In genomic region chr15:83756742-83757141, GRCm38 (mm10) we compare ENCODE assay signal across 8 mouse cellular contexts. TPM values are rescaled to one million over a fixed set of nuclear protein-coding genes. Genes with fewer than 3 reads are reported as not detected.
DNase-seq lines count a peak whose midpoint lies in the region; ATAC-seq and TF ChIP-seq lines count a peak whose summit lies in the region.

No protein-coding gene starts in this region.

- H3K4me3 ChIP-seq in neural tube, embryonic 15.5 days (replicated peaks): no peak overlapping the region

- no peaks in the 10 kb centered on the region for H3K36me3 ChIP-seq in neural tube, embryonic 15.5 days

- no peak overlapping the region for H3K9ac ChIP-seq in neural tube, embryonic 15.5 days (replicated peaks)

- no peak overlapping the region for H3K27ac ChIP-seq in neural tube, embryonic 15.5 days (replicated peaks)

- peaks cover 3% of the 10 kb centered on the region for H3K4me1 ChIP-seq in neural tube, embryonic 15.5 days

- no peaks in the 10 kb centered on the region for H3K27me3 ChIP-seq in neural tube, embryonic 15.5 days (replicated peaks)

- DNase-seq in gastrocnemius, postnatal 10 days: peak; percentile 21
- no peak for DNase-seq in gastrocnemius, postnatal 4 days (ENCODE audit: low spot score in 2 of 2)
- DNase-seq in neural tube, embryonic 10.5 days (ENCODE audit: extremely low spot score, low spot score): peak; percentile 66
- peak; percentile 72 for DNase-seq in brain, embryonic 14.5 days (ENCODE audit: low read depth)
- no peak for DNase-seq in layer of hippocampus, adult 11-12 months (ENCODE audit: low spot score)
- DNase-seq in T-cell, adult 2 months (ENCODE audit: low spot score): no peak

- 34% methylated on average over 9 of the region's 9 CpGs for WGBS in neural tube, embryonic 15.5 days

- no peaks in the 10 kb centered on the region for H3K9me3 ChIP-seq in neural tube, embryonic 15.5 days (replicated peaks)

- peak; percentile 83 for TF ChIP-seq CTCF in brain, embryonic 14.5 days (IDR thresholded peaks at IDR 0.05; ENCODE audit: borderline replicate concordance, extremely low read depth, insufficient read depth, insufficient read length)

- no peak overlapping the region for H3K4me2 ChIP-seq in neural tube, embryonic 15.5 days

- no peak for ATAC-seq in neural tube, embryonic 15.5 days (ENCODE audit: low FRiP score)
- 0 out of 2 replicates have a peak, but pooled peaks have one; percentile 39 for ATAC-seq in megakaryocyte progenitor cell, adult 5-6 weeks (replicated peaks; ENCODE audit: poor library complexity)

- no peak for TF ChIP-seq POLR2A in brain, embryonic 14.5 days (IDR thresholded peaks at IDR 0.05; ENCODE audit: borderline replicate concordance, extremely low read depth, insufficient read depth, insufficient read length, poor library complexity, severe bottlenecking)

RNA-seq across cellular contexts. Expression of gene Mpped1, which starts 22.5 kb away (rescaled TPM):
- under 1 TPM; 0.45 TPM for total RNA-seq in gastrocnemius, postnatal 10 days (2021)
- 1 to 10 TPM in 1 of 2 experiments, under 1 TPM in 1; 0.42 to 1.1 TPM for total RNA-seq in gastrocnemius, postnatal 4 days (2021)
- 28.1 and 31.7 TPM in 2 replicates for polyA plus RNA-seq in neural tube, embryonic 15.5 days (2015; fragmentation: Nextera tagmentation; extraction: Ambion mirVana)
- polyA plus RNA-seq in brain, embryonic 14.5 days (2012; rRNA removed): 51.5 and 124 TPM in 2 replicates
- not detected in 2 replicates for total RNA-seq in megakaryocyte progenitor cell, adult 5-6 weeks (2015)
- not detected in 2 replicates for total RNA-seq in megakaryocyte progenitor cell, adult 5-6 weeks (2017)

RNA-seq across cellular contexts. Expression of gene Scube1, which starts 31.9 kb away (rescaled TPM):
- 1 to 10 TPM; 2.5 to 2.8 TPM for total RNA-seq in gastrocnemius, postnatal 10 days (2021)
- 1 to 10 TPM; 3.3 to 4.6 TPM for total RNA-seq in gastrocnemius, postnatal 4 days (2021)
- polyA plus RNA-seq in neural tube, embryonic 15.5 days (2015; fragmentation: Nextera tagmentation; extraction: Ambion mirVana): 9.1 and 10.4 TPM in 2 replicates
- polyA plus RNA-seq in brain, embryonic 14.5 days (2012; rRNA removed): 15.1 and 24.7 TPM in 2 replicates
- not detected in 2 replicates for total RNA-seq in megakaryocyte progenitor cell, adult 5-6 weeks (2015)
- total RNA-seq in megakaryocyte progenitor cell, adult 5-6 weeks (2017): not detected in 2 replicates

Comparison
In these comparisons a context has a peak if more than half of its experiments do, and no peak if none do; other contexts are left out.
1. DNase-seq: peak in gastrocnemius, postnatal 10 days (single experiment), neural tube, embryonic 10.5 days (single experiment) and brain, embryonic 14.5 days (single experiment); none in gastrocnemius, postnatal 4 days (0 of 2), layer of hippocampus, adult 11-12 months (single experiment) and T-cell, adult 2 months (single experiment).